Mouse (Mus musculus) right cerebral cortex, postnatal 14 days (tissue): ENCODE data around the gene Gne.

Experiments
- DNase-seq: peaks from one replicate; pipeline ENCODE4 v3.0.0; 2022

Gene Gne

GRCm38 (mm10) chr4:44022766-44023165, 61.2 kb downstream of the Gne start:
- no peak for DNase-seq

- DNase-seq: no peak
Measured at GRCm38 (mm10) chr4:44022323-44022722, 61.7 kb downstream of the Gne start.

DNA sequence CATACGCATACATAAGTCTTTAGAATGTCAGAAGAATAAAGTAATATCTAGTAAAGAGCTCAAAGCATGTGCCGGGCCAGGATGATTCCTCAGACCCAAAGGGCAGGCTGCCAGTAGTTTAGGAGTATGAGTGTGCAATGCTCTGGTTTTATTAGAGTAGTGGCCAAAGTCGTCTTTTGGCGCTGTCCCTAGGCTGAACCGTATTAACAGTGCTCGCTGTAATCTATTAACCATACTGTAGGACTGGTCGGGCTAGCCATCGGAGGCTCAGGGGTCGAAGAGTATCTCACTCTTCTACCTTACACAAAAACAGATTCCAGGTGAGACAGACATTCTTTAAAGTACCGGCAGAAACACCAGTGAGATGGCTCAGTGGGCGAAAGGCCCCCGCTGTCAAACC, 67.2 kb downstream of the Gne start:
- DNase-seq: no peak

- DNase-seq: no peak
Measured at GRCm38 (mm10) chr4:44016071-44016470, 67.9 kb downstream of the Gne start.

GRCm38 (mm10) chr4:44013391-44014070, 70.4 kb downstream of the Gne start:
- DNase-seq: no peak

GRCm38 (mm10) chr4:44012376-44013367, 71.3 kb downstream of the Gne start:
- peak; percentile 86 for DNase-seq

GRCm38 (mm10) chr4:44011799-44012198, 72.2 kb downstream of the Gne start:
- DNase-seq: no peak

- DNase-seq: no peak
Measured at GRCm38 (mm10) chr4:44010893-44011292, 73.1 kb downstream of the Gne start.

GRCm38 (mm10) chr4:44010176-44010575, 73.8 kb downstream of the Gne start:
- no peak for DNase-seq

GRCm38 (mm10) chr4:44004623-44005409, 79.2 kb downstream of the Gne start:
- DNase-seq: no peak

DNA sequence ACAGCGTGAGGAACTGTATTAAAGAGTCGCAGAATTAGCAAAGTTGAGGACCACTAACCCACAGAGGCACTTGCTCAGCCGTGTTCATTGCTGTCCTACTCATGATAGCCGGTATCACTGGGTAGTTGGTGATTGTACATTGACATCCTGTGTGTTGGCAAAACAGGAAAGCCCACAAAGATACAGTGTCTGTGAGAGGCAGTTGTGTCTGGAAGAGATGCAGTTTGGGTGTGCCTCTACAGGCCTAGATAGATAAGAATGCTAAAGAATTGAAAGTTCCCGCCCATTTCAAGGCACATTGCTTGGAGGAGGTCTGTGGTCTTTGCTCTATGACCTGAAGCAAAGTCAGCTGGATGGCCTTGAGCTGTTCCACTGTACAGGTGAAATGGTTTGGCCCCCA, 79.9 kb downstream of the Gne start, which contains the start of gene Clta:
TSS of gene Clta (plus strand) at position 327 of the 400 bp plus-strand sequence.
- no peak for DNase-seq

GRCm38 (mm10) chr4:44003622-44004021, 80.4 kb downstream of the Gne start:
- no peak for DNase-seq

DNA sequence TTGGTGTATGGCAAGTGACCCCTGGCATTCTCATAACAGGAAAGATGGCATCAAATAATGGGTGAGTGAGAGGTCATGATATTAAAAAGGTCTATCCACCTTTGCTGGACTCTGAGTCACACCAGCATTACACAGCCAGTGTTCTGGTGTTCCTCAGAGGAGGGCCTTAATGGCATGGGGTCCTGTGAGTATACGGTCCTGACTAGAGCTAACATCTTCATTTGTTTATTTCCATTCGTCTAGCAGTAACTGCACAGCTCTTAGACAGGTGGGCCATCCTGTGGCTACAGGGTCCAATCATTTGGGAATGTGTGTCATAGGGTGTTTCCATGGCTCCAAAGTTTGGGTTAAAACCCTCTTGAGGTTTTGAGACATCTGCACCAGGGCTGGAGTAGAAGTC, 89.6 kb downstream of the Gne start:
- no peak for DNase-seq

DNA sequence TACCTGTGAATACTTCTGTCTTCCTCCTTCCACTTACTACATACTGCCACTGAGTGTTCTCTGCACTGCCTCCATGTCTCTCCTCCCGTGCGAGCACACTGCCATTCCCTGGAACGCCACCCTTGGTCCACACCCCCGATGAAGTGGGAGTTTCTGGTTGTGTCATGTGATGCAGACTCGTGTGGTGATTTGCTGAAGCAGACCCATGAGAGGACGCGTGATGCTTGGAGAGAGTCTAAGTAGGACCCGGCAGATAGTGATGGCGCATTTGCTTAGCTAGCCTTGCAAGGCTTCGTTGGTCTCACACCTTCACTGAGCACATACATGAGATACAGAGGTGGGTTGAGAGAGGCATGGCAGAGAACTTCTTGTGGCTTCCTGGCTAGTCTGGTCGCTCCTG, 90.9 kb downstream of the Gne start:
- no peak for DNase-seq

DNA sequence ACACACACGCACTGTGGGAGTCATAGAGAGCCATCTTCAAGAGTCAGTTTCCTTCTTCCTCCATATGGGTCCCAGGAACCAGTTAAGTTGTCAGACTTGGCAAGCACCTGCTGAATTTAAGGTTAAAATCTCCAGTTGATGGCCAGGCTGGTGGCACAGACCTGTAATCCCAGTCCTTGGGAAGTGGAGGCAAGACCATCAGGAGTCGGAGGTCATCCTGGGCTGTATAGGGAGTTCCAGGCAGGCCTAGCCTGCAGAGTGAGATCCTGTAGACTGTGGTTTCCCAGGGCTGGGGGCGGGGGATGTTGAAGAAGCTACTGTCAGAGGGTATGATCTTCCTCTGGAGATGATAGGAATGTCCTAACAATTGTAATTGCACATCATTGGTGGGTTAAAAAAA, 95.0 kb downstream of the Gne start:
- DNase-seq: no peak

GRCm38 (mm10) chr4:43984326-43984725, 99.7 kb downstream of the Gne start:
- no peak for DNase-seq
